Mouse (Mus musculus): ENCODE measurements around the gene Gm1043. TPM values are rescaled to one million over a fixed set of nuclear protein-coding genes. Genes with fewer than 3 reads are reported as not detected.

Gm1043 gene
- not detected for polyA plus RNA-seq (2021)

- CTCF ChIA-PET = interaction anchor here (1.1 kb wide), 1 partner anchor 137 kb away, joined by 3 read pairs; no protein-coding TSS in a partner anchor
These were observed at the start of gene Gm1043 for GRCm38 (mm10) chr5:37085241-37085640. TSS of gene Gm1043 (plus strand) at chr5:37085370.

DNA sequence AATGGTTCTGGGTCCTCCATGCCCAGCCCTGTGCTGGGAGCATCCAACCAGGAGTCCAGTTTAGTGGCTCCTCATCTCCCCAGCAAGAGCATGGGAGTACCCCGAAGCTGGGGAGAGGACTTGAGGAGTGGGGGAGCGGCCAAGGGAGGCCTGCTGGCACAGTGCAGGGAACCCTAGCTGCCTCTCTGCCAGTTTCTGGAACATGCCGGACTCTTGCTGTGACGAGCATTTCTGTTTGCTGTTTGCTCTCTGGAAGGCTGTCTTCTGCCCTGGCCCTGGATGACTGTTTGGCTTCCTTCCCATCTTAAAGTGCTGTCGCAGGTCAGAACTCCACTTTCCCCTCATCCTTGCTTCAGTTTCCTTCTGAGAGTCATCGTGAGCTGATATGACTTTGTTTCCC is 49.3 kb upstream of the Gm1043 start:
- DNase-seq (ENCODE audit: low read depth, low spot score) = no peak
- ChIA-PET POLR2A (no interaction called here), CTCF (no interaction called here)
- ATAC-seq = no peak
- TF ChIP-seq CTCF (IDR thresholded peaks at IDR 0.05) = no peak
- in situ Hi-C loops (cut with MboI; ENCODE audit: low pct_unique_long_range_greater_than_20kb) = no loop called here
- H3K27me3 ChIP-seq = peaks cover 29% of the 10 kb centered on the region

More at GRCm38 (mm10) chr5:37085241-37085640, at the start of gene Gm1043:
- no peaks in the 10 kb centered on the region for H3K27me3 ChIP-seq
- TF ChIP-seq CTCF (IDR thresholded peaks at IDR 0.05) = no peak
- ATAC-seq (no peak), DNase-seq (ENCODE audit: low read depth, low spot score) (no peak)
- in situ Hi-C loops (cut with MboI; ENCODE audit: low pct_unique_long_range_greater_than_20kb) = no loop called here
- POLR2A ChIA-PET = no interaction called here

DNA sequence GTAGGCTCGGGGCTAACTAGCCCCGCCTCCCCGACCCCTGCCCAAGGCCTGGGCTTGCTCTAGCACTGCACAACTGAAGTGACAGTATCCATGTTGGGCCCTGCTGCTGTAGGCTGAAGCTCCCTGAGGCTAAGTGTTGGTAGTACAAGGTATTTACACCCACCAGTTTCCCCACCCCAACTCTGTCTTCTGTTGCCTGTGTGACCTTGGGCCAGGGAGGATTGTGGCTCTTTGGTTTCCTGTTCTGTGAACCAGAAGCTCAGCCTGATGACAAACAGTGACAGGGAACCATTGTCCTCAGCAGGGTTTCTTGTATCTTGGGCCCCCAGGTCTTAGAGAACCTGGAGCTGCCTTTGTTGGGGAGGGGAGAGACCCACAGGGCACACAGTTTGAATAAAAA is 48.3 kb upstream of the Gm1043 start:
- CTCF ChIA-PET = no interaction called here
- in situ Hi-C loops (cut with MboI; ENCODE audit: low pct_unique_long_range_greater_than_20kb) = no loop called here
- no peak for DNase-seq (ENCODE audit: low read depth, low spot score)
- POLR2A ChIA-PET = no interaction called here
- no peak for ATAC-seq
- peaks cover 26% of the 10 kb centered on the region for H3K27me3 ChIP-seq
- no peak for TF ChIP-seq CTCF (IDR thresholded peaks at IDR 0.05)

DNA sequence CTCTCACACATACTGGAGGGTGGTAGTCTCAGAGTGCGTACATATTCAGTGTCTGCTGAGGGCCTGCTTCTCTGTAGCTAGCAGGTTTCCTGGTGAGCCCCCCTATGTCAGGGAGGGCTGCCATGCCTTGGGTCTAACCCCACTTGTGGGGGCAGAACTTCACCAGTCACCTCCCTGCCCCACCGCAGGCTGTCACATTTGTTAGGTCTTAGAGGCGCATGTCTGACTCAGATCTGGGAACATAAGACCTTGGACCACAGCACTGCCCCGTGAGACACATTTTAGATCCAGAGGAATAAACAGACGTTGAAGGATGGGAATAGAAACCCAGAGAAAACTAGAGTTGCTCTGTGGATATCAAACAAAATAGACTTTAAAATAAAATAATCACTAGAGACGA is 45.3 kb upstream of the Gm1043 start:
- ChIA-PET POLR2A (no interaction called here), CTCF (interaction anchor here (1.3 kb wide), 1 partner anchor 94 kb away, joined by 3 read pairs; no protein-coding TSS in a partner anchor)
- no peak for ATAC-seq
- peaks cover 32% of the 10 kb centered on the region for H3K27me3 ChIP-seq
- DNase-seq (ENCODE audit: low read depth, low spot score) = no peak
- in situ Hi-C loops (cut with MboI; ENCODE audit: low pct_unique_long_range_greater_than_20kb) = no loop called here
- no peak for TF ChIP-seq CTCF (IDR thresholded peaks at IDR 0.05)

DNA sequence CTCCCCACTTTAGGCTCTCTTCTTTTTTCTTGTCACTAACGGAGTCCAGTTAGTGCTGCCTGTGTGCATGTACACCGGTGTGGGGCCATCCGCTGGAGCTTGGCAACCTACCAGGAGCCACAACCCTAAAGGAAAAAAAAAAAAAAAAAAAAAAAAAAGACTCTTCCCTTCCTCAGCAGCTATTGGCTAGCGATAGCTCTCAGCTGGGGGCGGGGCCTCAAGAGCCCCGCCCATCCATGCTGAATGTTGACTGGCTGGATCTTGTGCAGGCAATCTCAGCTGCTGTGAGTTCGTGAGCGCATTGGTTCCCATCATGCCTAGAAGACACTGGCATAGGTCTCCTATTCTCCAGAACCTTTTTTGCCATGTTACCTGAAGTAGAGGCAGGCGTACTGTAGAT is 44.5 kb upstream of the Gm1043 start:
- POLR2A ChIA-PET = no interaction called here

DNA sequence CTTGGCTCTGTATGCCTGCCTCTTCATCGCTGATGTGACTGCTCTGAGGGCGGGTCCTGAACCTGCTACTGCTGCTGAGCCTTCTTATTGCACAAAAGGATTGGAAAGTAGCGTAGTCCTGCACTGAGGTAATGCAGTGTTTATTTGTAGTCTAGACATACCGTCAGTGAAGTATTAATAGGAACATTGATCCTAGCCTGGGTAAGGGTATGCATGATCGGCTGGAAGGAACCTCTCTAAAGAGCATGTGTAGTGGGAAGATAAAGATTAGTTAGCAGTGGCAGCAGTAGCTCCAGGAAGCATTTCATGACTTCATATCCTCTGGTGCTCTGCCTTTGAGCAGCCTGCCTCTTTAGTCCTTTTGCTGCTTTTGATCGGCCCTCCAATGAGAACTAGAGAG is 43.5 kb upstream of the Gm1043 start:
- H3K27me3 ChIP-seq = peaks cover 19% of the 10 kb centered on the region
- no peak for DNase-seq (ENCODE audit: low read depth, low spot score)
- ChIA-PET CTCF (interaction anchor here (1.3 kb wide), 1 partner anchor 9 kb away, joined by 3 read pairs; no protein-coding TSS in a partner anchor), POLR2A (no interaction called here)
- TF ChIP-seq CTCF (IDR thresholded peaks at IDR 0.05) = no peak
- in situ Hi-C loops (cut with MboI; ENCODE audit: low pct_unique_long_range_greater_than_20kb) = no loop called here
- ATAC-seq = no peak

More for the DNA sequence above, 44.5 kb upstream of the Gm1043 start:
- no peak for ATAC-seq
- CTCF ChIA-PET = interaction anchor here (1.3 kb wide), 1 partner anchor 10 kb away, joined by 3 read pairs; no protein-coding TSS in a partner anchor
- in situ Hi-C loops (cut with MboI; ENCODE audit: low pct_unique_long_range_greater_than_20kb) = no loop called here
- peaks cover 26% of the 10 kb centered on the region for H3K27me3 ChIP-seq
- no peak for DNase-seq (ENCODE audit: low read depth, low spot score)
- TF ChIP-seq CTCF (IDR thresholded peaks at IDR 0.05) = no peak

DNA sequence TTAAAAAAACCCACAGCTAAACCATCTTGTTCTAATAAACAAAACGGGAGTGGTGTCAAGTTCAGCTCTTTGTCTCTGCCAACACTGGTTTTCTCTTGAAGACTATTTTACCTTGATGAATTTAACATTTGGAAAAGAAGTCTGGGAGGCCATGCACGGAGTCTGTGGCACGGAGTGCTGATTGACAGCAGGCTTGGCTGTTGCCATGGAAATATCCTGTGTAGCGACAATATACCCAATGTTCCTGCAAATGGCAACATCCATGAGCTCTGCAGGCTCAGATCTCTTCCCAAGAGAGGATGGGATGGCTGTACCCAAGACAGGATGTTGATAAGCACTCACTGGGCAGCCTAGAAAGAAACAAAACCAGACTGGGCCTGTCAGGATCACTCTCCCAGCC is 42.2 kb upstream of the Gm1043 start:
- in situ Hi-C loops (cut with MboI; ENCODE audit: low pct_unique_long_range_greater_than_20kb) = no loop called here
- no peak for TF ChIP-seq CTCF (IDR thresholded peaks at IDR 0.05)
- POLR2A ChIA-PET = no interaction called here
- no peak for ATAC-seq
- no peak for DNase-seq (ENCODE audit: low read depth, low spot score)
- CTCF ChIA-PET = interaction anchor here (0.8 kb wide), 1 partner anchor 12 kb away, joined by 3 read pairs; no protein-coding TSS in a partner anchor
- peaks cover 12% of the 10 kb centered on the region for H3K27me3 ChIP-seq

DNA sequence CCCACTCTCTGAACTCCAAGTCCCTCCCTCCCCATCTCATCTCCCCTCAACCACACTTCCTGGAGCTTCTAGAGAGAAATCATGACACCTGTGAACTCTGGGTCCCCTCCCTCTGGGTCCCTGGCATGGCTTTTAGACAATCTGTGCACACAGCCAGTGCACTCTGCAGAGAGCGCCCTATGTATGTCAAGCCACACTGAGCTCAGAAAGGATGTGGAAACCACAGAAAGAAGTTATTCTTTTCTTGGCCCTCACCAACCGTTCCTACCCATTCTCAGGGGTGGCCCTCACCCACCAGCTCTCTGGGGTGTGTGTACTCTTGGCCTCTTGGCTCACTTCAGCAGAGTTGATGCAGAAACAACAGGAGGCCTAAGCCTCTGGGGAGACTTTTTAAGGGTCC is 40.4 kb upstream of the Gm1043 start:
- POLR2A ChIA-PET = no interaction called here
- CTCF ChIA-PET = interaction anchor here (1.0 kb wide), 1 partner anchor 99 kb away, joined by 3 read pairs; no protein-coding TSS in a partner anchor
- in situ Hi-C loops (cut with MboI; ENCODE audit: low pct_unique_long_range_greater_than_20kb) = no loop called here
- TF ChIP-seq CTCF (IDR thresholded peaks at IDR 0.05) = no peak
- H3K27me3 ChIP-seq = peaks cover 8% of the 10 kb centered on the region
- no peak for DNase-seq (ENCODE audit: low read depth, low spot score)
- ATAC-seq = no peak

GRCm38 (mm10) chr5:37045582-37045981 is 39.6 kb upstream of the Gm1043 start:
- peaks cover 6% of the 10 kb centered on the region for H3K27me3 ChIP-seq
- POLR2A ChIA-PET = no interaction called here
- no peak for TF ChIP-seq CTCF (IDR thresholded peaks at IDR 0.05)
- DNase-seq (ENCODE audit: low read depth, low spot score) (no peak), ATAC-seq (no peak)
- CTCF ChIA-PET = no interaction called here
- in situ Hi-C loops (cut with MboI; ENCODE audit: low pct_unique_long_range_greater_than_20kb) = no loop called here

DNA sequence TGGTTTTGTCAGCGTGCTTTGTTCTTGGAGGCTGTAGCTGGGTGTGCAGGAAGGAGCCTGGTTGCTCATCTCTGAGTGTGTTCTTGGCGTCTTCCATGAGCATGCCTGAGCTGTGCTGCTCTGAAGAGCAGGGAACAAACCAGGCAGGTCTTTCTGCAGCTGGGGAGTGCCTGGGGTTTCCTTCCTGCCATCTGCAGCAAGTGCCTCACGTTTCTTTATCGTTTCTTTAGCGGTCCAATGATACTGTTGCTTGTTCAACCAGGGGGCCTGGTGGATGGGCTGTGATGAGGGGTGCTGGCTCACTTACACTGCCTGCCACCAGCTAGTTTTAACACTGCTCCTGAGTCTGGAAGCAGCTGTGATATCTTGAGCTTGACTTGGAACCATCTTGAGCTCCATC is 38.4 kb upstream of the Gm1043 start:
- ChIA-PET POLR2A (no interaction called here), CTCF (interaction anchor here (1.8 kb wide), 1 partner anchor 16 kb away, joined by 5 read pairs; no protein-coding TSS in a partner anchor)
- ATAC-seq (no peak), DNase-seq (ENCODE audit: low read depth, low spot score) (no peak)
- H3K27me3 ChIP-seq = peaks cover 6% of the 10 kb centered on the region
- TF ChIP-seq CTCF (IDR thresholded peaks at IDR 0.05) = no peak
- in situ Hi-C loops (cut with MboI; ENCODE audit: low pct_unique_long_range_greater_than_20kb) = no loop called here

- no peak for TF ChIP-seq CTCF (IDR thresholded peaks at IDR 0.05)
- ATAC-seq (no peak), DNase-seq (ENCODE audit: low read depth, low spot score) (no peak)
- H3K27me3 ChIP-seq = peaks cover 6% of the 10 kb centered on the region
- ChIA-PET CTCF (interaction anchor here (1.8 kb wide), 1 partner anchor 16 kb away, joined by 5 read pairs; no protein-coding TSS in a partner anchor), POLR2A (no interaction called here)
- in situ Hi-C loops (cut with MboI; ENCODE audit: low pct_unique_long_range_greater_than_20kb) = no loop called here
These were observed 37.8 kb upstream of the Gm1043 start for GRCm38 (mm10) chr5:37047206-37047915.
